Mouse (Mus musculus) right cerebral cortex, adult 18-20 months (tissue): ENCODE data around the gene Ttc34.

Experiments used
- DNase-seq: peaks from one replicate; pipeline ENCODE4 v3.0.0; 2022; ENCODE audit warnings: mixed read lengths

The Ttc34 gene

DNA sequence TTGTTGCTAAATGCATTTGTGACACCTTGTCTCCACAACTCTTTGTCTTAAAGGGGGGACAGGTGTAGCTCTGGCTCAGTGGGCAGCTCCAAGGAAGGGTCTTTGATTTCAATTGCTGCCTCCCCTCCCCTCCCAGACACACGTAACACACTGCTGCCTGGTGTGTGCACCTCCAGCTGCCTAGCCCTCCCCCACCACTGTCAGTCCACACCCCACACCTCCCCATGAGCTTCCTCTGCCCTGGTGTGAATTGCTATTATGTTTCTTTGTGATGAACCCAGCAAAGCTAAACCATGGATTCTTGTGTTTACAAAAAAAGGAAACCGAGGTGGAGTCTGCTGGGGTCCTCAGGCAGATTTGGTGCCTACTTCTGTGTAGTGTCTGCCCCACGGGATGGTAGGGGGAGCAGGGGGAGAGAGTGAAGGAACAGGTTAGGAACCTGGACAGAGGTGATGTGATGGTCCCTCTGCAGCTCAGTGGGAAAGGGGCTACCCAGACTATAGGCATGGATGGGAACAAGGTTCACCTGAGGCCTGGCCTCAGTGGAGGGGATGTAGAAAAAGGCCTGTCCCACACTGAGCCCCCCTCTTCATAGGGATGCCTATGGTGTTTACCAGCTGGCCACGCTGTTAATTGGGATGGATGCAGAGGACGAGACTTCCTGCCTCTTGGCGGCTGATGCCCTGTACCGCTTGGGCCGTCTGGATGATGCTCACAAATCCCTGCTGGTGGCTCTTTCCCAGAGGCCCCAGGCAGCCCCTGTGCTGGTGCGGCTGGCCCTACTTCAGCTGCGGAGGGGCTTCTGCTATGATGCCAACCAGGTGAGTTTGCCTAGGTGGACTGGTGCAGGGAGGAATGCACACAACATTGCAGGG, 20.3 kb downstream of the Ttc34 start:
- DNase-seq, result no peak

DNA sequence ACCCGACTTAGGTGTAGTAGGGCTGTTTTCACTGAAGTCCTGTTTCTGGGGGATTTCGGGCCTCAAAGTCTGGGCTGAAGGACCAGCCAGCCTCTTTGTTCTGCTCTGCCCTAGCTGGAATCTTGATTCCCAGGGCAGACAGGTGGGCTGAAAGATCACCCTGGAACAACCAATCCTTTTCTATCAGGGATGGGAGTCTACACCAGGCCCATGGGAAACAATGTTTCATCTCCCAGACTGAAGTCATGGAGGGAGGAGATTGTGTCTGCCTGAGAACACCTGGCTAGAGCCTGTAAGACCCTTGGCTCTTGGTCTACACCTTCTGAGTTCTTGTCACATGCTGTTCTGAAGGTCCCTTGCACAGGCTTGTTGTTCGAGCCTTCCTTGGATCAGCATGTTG, 21.3 kb downstream of the Ttc34 start:
- DNase-seq, result no peak

GRCm38 (mm10) chr4:154861967-154862366, 24.7 kb downstream of the Ttc34 start:
- DNase-seq, result no peak

DNA sequence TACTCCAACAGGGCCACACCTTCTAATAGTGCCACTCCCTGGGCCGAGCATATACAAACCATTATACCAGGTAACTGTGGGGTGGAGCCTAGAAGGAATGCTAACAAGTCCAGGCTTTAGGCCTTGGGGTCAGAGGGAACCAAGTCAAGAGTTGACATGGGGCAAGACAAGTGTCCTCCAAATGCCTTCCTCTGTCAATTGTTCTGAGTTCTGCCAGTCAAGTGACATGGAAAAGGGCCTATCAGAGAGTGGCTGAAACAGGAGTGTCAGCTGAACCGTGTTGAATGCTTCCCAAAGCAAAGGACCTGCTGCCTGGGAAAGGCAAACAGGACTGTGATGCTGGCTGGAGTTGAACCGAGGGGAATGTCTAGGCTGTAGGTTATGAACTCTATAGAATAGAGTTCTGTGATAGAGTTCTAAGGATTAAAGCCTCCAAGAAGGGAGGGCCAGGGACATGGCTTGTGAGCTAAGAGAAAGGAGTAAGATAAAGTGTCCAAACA, 26.2 kb downstream of the Ttc34 start:
- DNase-seq, result no peak

- peak; percentile 91 for DNase-seq
These were observed 27.1 kb downstream of the Ttc34 start for GRCm38 (mm10) chr4:154864271-154864771.

DNA sequence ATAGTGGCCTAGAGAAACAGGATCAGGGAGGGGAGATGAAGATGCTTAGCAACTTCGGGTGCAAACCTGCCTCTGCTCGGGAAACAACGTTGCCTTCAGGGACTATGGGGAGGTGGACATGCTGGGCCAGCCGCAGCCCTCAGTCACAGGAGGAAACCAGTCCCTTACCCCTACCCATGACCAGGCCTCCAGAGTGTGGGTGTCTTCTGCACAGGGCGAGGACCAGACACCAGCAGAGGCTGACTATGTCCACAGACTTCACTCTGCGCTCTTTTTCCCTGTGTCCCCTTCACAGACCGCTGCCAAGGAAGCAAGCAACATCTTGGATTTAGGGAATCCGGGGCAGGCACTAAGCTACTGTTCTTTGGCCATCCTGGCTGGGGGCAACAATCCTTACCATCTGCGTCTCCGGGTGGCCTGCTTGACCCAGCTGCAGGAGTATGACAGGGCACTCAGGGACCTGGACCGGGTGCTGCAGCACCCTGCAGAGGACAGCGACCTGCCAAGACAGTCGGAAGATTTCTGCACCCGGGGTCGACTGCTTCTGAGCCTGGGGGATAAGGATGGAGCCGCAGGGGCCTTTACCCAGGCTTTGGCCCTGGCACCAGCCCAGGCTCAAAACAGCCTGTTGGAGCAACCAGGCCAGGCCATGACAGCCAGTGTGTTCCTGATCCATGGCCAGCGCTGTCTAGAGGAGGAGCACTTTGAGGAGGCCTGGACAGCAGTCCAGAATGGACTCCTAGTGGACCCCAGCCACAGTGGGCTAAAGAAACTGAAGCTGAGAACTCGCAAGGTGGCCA, 27.9 kb downstream of the Ttc34 start:
- DNase-seq, result no peak

DNA sequence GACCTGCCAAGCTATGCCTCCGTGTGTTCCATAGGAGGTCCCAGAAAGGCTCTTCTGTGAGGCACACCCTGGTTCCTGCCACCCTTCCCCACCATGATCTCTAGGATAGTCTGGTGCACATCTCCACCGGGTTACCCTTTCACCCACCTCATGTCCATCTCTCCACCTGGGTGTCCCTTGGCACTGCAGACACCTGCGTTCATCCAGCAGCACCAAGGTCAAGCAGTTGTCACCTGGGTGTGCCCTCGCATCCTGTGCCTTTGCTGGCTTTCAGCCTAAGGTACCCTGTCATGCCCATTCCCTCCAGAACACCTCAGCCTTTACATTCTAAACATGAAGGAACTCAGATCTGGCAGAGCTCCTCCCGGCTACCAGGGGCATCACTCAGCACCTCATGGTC, 29.1 kb downstream of the Ttc34 start:
- no peak for DNase-seq

DNA sequence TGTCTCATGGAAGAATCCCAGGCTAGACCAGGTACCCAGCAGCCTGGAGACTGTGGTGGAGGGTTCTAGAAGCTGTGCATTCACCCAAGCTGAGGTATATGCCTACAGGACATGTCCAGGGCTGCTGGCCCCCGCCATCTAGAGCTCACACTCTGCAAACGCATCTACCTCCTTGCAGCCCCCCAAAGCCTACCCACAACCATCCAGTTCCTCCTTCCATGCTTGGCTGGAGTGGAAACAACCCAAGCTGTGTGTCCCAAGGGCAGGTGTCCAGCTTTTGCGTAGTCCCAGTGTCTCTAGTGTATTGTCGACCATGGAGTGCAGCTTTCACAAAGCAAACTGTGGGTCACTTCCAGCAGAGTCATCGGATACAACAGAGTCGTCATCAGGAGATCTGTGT, 30.0 kb downstream of the Ttc34 start:
- no peak for DNase-seq

DNA sequence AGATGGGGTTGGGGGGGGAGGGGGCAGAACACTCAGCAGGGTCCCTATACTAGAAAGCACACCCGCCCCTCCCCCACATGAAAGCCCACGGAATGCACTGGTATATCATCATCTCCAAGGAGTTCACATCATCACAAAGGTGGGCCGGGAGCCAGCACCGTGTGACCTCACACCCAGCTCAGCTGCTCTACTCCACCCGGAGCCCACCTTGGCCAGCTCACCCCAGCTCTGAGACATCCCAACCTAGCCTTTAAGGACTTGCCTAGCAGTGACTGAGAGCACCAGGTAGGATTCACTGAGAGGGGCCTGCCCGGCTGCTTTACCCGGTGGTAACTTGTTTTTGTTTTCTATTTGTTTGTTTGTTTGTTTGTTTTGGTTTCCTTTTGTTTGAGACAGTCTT, 32.2 kb downstream of the Ttc34 start, which contains the start of gene Mmel1:
Gene Mmel1, plus strand, starts transcription at position 146 of the 400 bp plus-strand sequence.
- DNase-seq, result no peak

- no peak for DNase-seq
These were observed 33.5 kb downstream of the Ttc34 start for GRCm38 (mm10) chr4:154870721-154871120.

- no peak for DNase-seq
These were observed 34.5 kb downstream of the Ttc34 start for GRCm38 (mm10) chr4:154871757-154872251.

DNA sequence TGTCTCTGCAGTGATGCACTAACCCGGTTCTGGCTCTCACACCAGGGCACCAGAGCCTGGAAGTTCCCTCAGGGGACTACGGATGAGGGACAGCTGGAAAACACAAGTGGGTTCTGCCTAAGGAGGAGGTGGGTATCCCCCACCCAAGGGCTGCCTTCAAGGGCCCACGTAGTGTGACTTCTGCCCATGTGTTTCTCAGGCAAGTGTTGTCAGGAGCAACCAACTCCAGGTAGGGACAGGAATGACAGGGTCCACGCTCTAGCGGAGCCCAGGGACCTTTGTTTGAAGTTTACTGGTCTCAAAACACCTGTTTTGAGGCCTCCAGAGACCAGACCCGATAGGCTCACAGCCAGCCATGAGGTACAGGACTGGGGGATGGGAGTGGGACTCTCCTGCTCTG, 35.9 kb downstream of the Ttc34 start:
- no peak for DNase-seq

GRCm38 (mm10) chr4:154877864-154878548, 40.7 kb downstream of the Ttc34 start:
- peak; percentile 92 for DNase-seq

- DNase-seq, result no peak
These were observed 43.5 kb downstream of the Ttc34 start for GRCm38 (mm10) chr4:154880730-154881129.

- DNase-seq, result no peak
These were observed 44.9 kb downstream of the Ttc34 start for GRCm38 (mm10) chr4:154882014-154882659.

GRCm38 (mm10) chr4:154885416-154885815, 48.2 kb downstream of the Ttc34 start:
- DNase-seq, result no peak

- no peak for DNase-seq
These were observed 49.8 kb downstream of the Ttc34 start for GRCm38 (mm10) chr4:154886876-154887592.

- DNase-seq, result no peak
These were observed 50.5 kb downstream of the Ttc34 start for GRCm38 (mm10) chr4:154887593-154888250.

- DNase-seq, result no peak
These were observed 53.6 kb downstream of the Ttc34 start for GRCm38 (mm10) chr4:154890887-154891286.

- DNase-seq, result no peak
These were observed 58.3 kb downstream of the Ttc34 start for GRCm38 (mm10) chr4:154895549-154895948.
